In genomic region chr2:3958065-3958641, GRCm38 (mm10) we compare ENCODE assay signal across 9 mouse cellular contexts. TPM values are rescaled to one million over a fixed set of nuclear protein-coding genes. Genes with fewer than 3 reads are reported as not detected.
DNase-seq lines count a peak whose midpoint lies in the region; ATAC-seq lines count a peak whose summit lies in the region.
"Had no signal": no experiment of that assay in that cellular context is flagged by ENCODE, and none has a peak within 500 bp of the region (broad histone marks: within the 10 kb centered on the region; RNA-seq: fewer than 3 reads in every experiment).

No protein-coding gene starts in this region.

- no peaks in the 10 kb centered on the region for H3K27me3 ChIP-seq in embryonic facial prominence, embryonic 14.5 days (replicated peaks; ENCODE audit: control insufficient read depth, insufficient read depth, low read length)
- H3K27me3 ChIP-seq in hindbrain, embryonic 12.5 days = no peaks in the 10 kb centered on the region
- 0 out of 2 replicates have a peak, but pooled peaks cover 4% of the 10 kb centered on the region for H3K27me3 ChIP-seq in midbrain, embryonic 12.5 days
- H3K27me3 ChIP-seq: megakaryocyte, embryonic 14.5 days had no signal

- H3K27ac ChIP-seq in embryonic facial prominence, embryonic 14.5 days (replicated peaks; ENCODE audit: low read depth, low read length) = no peak overlapping the region
- no peak overlapping the region for H3K27ac ChIP-seq in hindbrain, embryonic 12.5 days
- no peak overlapping the region for H3K27ac ChIP-seq in midbrain, embryonic 12.5 days (replicated peaks)

- H3K4me1 ChIP-seq in embryonic facial prominence, embryonic 14.5 days (ENCODE audit: control insufficient read depth, insufficient read depth, low read length) = 0 out of 2 replicates have a peak, but pooled peaks cover 3% of the 10 kb centered on the region
- H3K4me1 ChIP-seq in hindbrain, embryonic 12.5 days = 0 out of 2 replicates have a peak, but pooled peaks cover 4% of the 10 kb centered on the region
- H3K4me1 ChIP-seq in midbrain, embryonic 12.5 days = no peaks in the 10 kb centered on the region
- H3K4me1 ChIP-seq: megakaryocyte, embryonic 14.5 days had no signal

- H3K36me3 ChIP-seq in embryonic facial prominence, embryonic 14.5 days (ENCODE audit: control insufficient read depth, insufficient read depth, low read length) = no peaks in the 10 kb centered on the region
- H3K36me3 ChIP-seq in hindbrain, embryonic 12.5 days = no peaks in the 10 kb centered on the region
- H3K36me3 ChIP-seq in midbrain, embryonic 12.5 days = no peaks in the 10 kb centered on the region

- peaks cover 6% of the 10 kb centered on the region; the same call in 1 of the 2 replicates for H3K9me3 ChIP-seq in embryonic facial prominence, embryonic 14.5 days (ENCODE audit: control insufficient read depth, low read length)
- H3K9me3 ChIP-seq in hindbrain, embryonic 12.5 days (replicated peaks) = no peaks in the 10 kb centered on the region
- no peaks in the 10 kb centered on the region for H3K9me3 ChIP-seq in midbrain, embryonic 12.5 days

- peak overlapping the region; percentile 6; the same call in 1 of the 2 replicates for H3K4me3 ChIP-seq in embryonic facial prominence, embryonic 14.5 days (ENCODE audit: low read depth, low read length)
- no peak overlapping the region for H3K4me3 ChIP-seq in hindbrain, embryonic 12.5 days
- no peak overlapping the region for H3K4me3 ChIP-seq in midbrain, embryonic 12.5 days
- H3K4me3 ChIP-seq: megakaryocyte, embryonic 14.5 days had no signal

- H3K4me2 ChIP-seq in embryonic facial prominence, embryonic 14.5 days (ENCODE audit: low read depth, low read length) = peak overlapping the region; percentile 39
- H3K4me2 ChIP-seq in hindbrain, embryonic 12.5 days (replicated peaks) = peak overlapping the region; percentile 35
- peak overlapping the region; percentile 27 for H3K4me2 ChIP-seq in midbrain, embryonic 12.5 days (replicated peaks)

- DNase-seq in thymus, postnatal 14 days = peak; percentile 15
- DNase-seq in thymus, postnatal 10 days (ENCODE audit: low spot score in 2 of 2) = no peak
- peak; percentile 58 for DNase-seq in embryonic facial prominence, embryonic 14.5 days (ENCODE audit: low spot score)
- DNase-seq in layer of hippocampus, adult 9-11 months = peak; percentile 66
- peak; percentile 9 for DNase-seq in yolk sac, embryonic 10.5 days (ENCODE audit: low spot score)
- DNase-seq in T-cell, adult 2 months (ENCODE audit: low spot score) = no peak

- WGBS in embryonic facial prominence, embryonic 14.5 days = 25% methylated on average over 9 of the region's 12 CpGs
- 27% methylated on average over 12 of the region's 12 CpGs for WGBS in hindbrain, embryonic 12.5 days
- 35% methylated on average over 12 of the region's 12 CpGs for WGBS in midbrain, embryonic 12.5 days

- peak; percentile 62 for ATAC-seq in embryonic facial prominence, embryonic 14.5 days (ENCODE audit: low read depth)
- no peak for ATAC-seq in hindbrain, embryonic 12.5 days (ENCODE audit: low FRiP score)
- no peak for ATAC-seq in midbrain, embryonic 12.5 days (ENCODE audit: low FRiP score, low read depth)

- H3K9ac ChIP-seq in embryonic facial prominence, embryonic 14.5 days (ENCODE audit: low read depth, low read length) = no peak overlapping the region
- no peak overlapping the region for H3K9ac ChIP-seq in hindbrain, embryonic 12.5 days
- H3K9ac ChIP-seq in midbrain, embryonic 12.5 days (replicated peaks) = no peak overlapping the region

RNA-seq across cellular contexts. Expression of gene Frmd4a, which starts 59.4 kb away (rescaled TPM):
- 27.2 and 33.0 TPM in 2 replicates for polyA plus RNA-seq in embryonic facial prominence, embryonic 14.5 days (2014; fragmentation: Nextera tagmentation; extraction: Ambion mirVana)
- 68.4 and 69.6 TPM in 2 replicates for polyA plus RNA-seq in hindbrain, embryonic 12.5 days (2016; fragmentation: Nextera tagmentation; extraction: Ambion mirVana)
- 52.8 and 56.3 TPM in 2 replicates for polyA plus RNA-seq in midbrain, embryonic 12.5 days (2016; fragmentation: Nextera tagmentation; extraction: Ambion mirVana)

Comparison
In these comparisons a context has a peak if more than half of its experiments do, and no peak if none do; other contexts are left out.
1. DNase-seq: peak in thymus, postnatal 14 days (single experiment), embryonic facial prominence, embryonic 14.5 days (single experiment), layer of hippocampus, adult 9-11 months (single experiment) and yolk sac, embryonic 10.5 days (single experiment); none in thymus, postnatal 10 days (0 of 2) and T-cell, adult 2 months (single experiment).
2. Peak in every context shown above with its lines, with median percentiles within 50 percentile points of each other: H3K4me2 ChIP-seq.